Mouse (Mus musculus) left cerebral cortex, adult 9 months (tissue): ENCODE measurements around the gene Ssbp4.
"Not testable (repeated sequence)": the region's sequence is repeated elsewhere in the genome, so short reads cannot be mapped to it uniquely, and the experiment has no call there.

Experiments used
- DNase-seq, 2 experiments: peaks; one replicate each; pipeline ENCODE4 v3.0.0; 2022; ENCODE audit warnings: low spot score in 2 of 2

Gene Ssbp4

GRCm38 (mm10) chr8:70587955-70588354 lies 20.7 kb downstream of the Ssbp4 start:
- DNase-seq: not testable (repeated sequence)

DNA sequence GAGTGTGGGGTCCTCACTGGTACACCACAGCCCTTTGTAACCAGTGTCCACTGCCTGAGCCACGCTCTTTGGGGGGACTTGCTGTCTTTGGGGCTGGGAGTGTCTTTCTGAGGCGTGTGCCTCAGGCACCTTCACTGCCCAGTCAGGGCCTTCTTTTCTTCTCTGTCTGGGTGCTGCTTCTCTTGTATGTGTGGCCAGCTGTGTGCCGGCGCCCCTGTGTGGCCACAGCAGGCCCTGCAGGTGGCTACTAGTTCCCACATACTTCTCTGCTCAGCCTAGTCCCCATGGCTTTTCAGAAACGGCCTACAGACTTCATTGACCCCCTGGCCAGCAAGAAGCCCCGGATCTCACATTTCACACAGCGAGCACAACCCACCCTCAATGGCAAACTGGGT lies 23.4 kb downstream of the Ssbp4 start:
- DNase-seq: peak in 1 of 2 experiments; percentile 79

DNA sequence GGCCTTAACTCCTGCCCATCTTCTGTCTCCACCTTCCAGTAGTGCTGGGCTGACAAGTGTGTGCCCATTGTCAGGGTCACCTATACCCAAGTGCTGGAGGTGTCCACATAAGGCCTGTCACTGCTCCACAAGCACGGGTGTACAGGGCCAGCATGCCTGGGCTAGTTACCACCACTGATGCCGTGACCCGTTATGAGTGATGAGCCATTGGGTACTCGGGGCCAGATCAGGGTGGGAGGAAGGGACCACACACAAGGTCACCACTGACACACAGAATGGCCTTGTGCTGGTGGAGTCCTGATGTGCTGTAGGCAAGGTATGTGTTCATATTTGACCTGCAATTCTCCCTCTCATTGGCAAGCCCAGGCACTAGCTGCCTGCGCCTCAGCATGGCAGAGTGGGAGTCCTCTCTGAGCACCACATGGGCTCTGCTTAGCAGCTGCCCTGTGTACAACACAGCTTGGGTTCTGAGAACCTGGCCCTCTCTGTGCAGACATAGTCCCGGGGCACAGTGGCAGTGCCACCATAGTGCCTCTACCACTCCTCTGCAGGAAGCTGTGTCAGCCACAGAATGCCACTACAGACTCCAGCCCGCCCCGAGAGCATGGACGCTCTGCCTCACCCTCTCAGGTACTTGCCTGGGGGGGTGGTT lies 23.9 kb downstream of the Ssbp4 start:
- DNase-seq: no peak

DNA sequence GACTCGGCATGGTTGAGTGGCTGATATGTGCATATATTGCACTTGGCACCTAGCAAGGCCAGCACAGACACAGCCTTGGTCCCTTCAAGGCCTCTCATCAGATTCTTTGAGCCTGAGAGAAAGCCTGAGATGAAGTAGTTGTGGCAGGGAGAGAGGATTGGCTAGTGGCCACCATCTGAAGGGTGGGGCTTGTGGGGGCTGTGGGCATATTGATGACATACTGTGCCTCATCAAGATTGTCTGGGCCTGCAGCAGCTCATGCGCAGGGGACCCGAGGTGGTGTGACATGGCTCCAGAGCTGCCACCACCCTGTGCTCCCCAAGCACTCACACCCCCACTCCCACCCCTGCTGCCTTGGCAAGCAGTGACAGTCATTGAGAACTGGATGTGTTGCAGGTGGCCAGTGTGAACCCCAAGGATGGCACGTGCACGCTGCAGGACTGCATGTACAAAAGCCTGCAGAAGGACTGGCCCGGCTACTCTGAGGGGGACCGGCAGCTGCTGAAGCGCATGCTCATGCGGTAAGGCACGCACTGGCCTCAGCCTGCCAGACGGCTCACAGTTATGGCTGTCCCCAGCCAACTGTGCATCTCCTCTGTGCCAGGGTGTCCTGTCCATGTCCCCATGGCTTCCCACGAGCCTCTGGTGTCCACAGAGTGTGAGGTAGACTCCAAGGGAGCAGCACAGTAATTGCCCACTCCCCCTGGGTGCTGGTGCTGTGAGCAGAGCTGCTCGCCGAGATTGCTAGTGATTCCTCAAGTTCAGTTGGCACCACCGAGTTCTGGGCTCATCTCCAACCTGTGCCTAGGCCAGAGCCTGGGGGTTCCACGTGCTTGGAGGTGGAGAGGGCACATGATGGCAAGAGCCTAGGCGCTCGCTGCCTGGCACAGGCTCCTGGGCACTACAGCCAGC lies 24.9 kb downstream of the Ssbp4 start:
- no peak for DNase-seq

GRCm38 (mm10) chr8:70577207-70577606 lies 31.5 kb downstream of the Ssbp4 start:
- DNase-seq: no peak

DNA sequence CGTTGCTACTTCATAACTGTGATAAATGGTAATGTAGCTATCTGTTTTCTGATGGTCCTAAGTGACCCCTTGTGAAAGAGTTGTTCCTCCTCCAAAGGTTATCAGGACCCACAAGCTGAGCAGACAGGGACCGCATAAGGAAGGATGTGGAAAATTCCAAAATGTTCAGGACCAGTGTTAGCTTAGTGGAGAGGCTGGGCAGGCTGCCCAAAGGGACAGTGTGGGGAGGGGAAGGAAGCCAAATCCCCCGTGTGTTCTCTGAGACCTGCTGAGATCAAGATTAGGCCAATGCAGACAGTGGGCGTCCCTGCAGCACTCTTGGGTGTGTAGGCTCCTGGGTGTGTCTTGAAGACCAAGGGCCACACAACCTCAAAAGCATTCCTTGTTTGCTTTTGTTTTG lies 33.8 kb downstream of the Ssbp4 start:
- no peak for DNase-seq

- DNase-seq: no peak
These were observed 34.4 kb downstream of the Ssbp4 start for GRCm38 (mm10) chr8:70574302-70574701.

DNA sequence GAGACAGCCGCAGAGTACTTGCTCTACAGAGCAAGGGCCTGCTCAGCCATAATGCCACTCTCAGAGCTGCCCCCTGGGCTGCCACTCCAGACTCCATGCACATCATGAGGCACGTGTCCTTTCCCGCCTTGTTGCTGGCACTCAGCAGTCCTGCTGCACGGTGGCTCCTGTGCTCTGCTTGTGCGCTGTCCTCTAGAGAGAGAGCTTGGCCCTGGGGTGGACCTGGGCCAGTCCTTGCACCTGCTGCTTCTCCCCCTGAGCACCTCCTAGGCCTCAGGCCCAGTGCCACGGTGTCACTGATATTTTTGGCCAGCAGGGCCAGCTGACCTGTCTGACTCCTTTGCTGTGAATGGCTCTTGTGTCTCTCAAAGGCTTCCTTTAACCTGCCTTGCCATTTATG lies 37.7 kb downstream of the Ssbp4 start:
- DNase-seq: no peak

DNA sequence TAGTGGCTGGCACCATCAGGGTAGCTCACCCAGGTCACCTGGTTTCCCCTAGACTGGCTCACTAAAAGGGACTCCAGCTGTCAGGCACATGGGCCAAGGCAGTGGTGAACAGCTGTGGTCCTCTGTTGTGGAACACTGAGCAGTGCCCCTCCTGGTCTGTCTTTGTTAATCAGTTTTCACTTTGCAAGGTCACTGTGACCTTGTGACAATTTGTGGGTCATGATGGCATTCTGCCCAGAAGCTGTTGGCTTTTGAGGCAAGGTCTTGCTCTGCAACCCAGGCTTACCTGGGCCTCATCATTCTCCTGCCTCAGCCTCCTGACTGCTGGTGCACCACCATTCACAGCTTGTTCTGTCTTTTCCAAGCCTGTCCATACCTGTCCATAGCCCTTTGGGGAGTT lies 38.3 kb downstream of the Ssbp4 start:
- DNase-seq: no peak

DNA sequence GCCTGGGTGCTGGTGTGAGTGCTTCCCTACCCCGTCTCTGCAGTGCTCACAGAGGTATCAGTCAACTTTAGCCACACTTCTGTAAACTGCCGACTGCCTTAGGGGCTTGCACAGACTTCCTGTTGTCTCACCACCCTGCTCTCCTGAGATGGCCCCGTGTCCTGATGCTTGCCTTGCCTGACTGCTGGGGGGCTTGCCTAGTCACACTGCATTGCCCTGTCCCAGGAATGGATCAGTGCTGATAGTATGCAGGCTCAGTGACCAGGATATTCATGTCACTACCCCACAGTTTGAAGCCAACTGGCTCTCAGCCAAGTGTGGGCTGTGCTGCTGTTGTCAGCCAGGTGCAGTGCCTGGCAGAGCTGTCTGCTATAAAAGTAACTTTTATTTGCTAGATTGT lies 43.1 kb downstream of the Ssbp4 start:
- DNase-seq: no peak

GRCm38 (mm10) chr8:70564696-70565235 lies 43.9 kb downstream of the Ssbp4 start:
- DNase-seq: no peak

- DNase-seq: no peak
These were observed 44.8 kb downstream of the Ssbp4 start for GRCm38 (mm10) chr8:70563763-70564387.

DNA sequence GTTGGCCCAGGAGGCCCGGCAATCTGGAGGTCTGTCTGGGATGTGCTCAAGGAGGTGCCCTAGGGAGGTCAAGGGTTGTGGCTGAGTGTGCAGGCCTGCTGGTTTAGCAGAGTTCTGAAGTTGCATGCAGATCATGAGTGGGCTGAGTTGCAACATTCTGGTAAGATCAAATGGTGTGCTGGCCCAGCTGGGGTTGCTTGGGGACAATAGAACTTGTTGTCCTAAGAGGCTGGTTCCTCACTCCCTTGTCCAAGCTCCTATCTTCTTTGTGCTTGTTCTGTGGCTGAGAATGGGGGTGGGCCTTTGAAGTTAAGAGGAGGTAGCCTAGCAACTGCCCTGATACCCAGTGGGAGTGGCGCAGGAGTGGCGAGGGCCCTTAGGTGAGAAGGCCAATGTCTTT lies 45.9 kb downstream of the Ssbp4 start:
- no peak for DNase-seq

DNA sequence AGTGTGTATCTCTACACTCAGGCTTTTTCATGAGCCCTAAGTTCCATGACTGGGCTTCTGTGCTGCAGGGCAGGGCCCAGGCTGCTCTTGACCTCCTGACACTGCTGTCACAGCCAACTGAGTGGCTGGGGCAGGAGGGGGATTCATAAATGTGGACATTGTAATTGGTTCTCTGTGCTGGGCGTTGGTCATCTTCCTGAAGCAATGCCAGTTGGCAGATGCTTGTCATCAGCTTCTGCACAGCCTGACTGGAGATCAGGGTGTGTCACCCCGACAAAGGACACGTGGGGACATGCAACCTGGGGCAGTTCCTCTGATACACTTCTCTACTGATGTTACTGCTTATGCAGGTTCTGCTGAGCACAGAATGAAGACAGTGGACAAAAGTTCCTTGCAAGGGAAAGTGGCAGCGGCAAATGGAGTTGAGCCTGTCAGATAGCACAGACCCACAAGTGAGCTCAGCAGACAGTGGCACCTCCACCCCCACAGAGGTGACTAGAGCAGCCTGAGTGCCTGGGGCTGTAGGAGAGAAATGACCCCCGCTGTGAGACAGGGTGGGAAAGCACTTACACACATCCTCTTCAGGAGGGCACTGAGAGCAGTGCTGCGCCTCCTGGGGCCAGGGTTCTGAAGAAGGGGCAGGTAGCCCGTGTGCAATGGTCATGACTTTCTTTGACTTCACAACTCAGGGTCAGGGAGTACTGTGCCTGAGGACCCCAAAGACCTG lies 46.7 kb downstream of the Ssbp4 start:
- DNase-seq: peak in 1 of 2 experiments; percentile 54

- DNase-seq: no peak
These were observed 47.3 kb downstream of the Ssbp4 start for GRCm38 (mm10) chr8:70561357-70561756.

DNA sequence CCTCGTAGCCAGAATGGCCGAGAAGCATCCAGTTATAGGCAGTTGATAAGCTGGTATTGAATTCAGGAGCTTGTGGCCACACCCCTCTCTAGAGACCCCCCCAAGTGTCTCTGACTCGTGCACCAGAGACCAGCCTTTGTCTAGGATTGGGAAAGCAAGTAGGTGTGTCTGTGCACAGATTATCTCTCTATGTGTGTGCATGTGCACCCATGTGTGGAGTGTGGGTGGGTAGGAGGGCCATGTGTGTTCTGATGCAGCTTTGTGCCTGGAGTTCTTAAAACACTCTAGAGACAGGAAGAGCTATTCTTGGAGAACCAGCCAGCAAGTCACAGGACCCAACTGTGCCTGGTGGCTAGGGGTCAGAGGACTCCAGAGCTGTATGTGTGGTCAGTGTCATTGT lies 48.1 kb downstream of the Ssbp4 start:
- DNase-seq: no peak

- DNase-seq: peak in 1 of 2 experiments; percentile 56
These were observed 48.6 kb downstream of the Ssbp4 start for GRCm38 (mm10) chr8:70560096-70560495.

- DNase-seq: no peak
These were observed 49.7 kb downstream of the Ssbp4 start for GRCm38 (mm10) chr8:70558983-70559382.

DNA sequence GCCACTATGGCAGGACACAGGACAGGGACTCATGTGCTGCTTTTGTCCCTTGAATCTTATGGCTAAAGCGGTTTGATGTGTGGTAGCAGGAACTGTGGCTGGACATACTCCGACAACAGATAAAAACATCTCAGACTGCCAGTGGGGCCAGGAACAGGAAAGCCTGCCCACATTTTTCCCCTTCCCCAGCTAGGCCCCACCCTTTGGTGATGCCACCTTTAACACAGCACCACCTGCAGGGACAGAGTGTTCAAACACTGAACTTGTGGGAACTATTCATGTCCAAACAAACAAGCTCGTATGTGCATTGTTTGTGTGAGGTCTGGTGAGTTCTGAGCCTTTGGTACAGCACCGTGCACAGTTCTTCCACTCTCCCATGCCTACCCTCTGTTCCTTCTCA lies 50.3 kb downstream of the Ssbp4 start:
- DNase-seq: no peak

DNA sequence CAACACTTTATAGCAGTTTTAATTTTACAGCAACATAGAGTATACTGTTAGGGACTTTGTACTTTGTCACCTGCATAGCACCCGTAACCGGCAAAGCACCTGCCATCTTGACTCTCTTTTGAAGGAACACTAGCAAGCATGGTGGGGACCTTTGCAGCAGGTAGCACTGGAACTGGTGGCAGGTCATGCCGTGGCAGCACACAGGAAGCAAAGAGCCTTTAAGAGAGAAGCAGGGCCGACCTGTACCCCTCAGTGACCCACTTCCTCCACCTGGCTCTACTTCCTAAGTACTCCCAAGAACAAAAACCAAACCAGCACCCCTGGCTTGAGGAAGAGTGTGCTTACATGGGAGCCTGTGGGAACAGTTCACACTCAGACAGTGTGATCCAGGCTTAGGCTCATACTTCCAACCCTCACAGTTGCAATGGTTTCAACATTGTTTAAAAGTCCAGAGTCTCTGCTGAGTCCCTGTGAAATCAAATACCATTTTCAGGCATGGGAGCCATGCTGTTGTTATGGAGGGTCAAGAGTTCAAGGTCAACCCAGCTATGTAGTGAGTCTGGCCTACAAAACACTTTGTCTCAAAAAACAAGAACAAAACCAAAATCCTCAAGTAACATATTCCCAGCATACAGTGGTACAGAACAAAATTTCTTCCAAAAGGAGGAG lies 53.5 kb downstream of the Ssbp4 start:
- DNase-seq: no peak

GRCm38 (mm10) chr8:70553740-70554139 lies 54.9 kb downstream of the Ssbp4 start:
- DNase-seq: no peak
